Mouse (Mus musculus) spleen, postnatal 36 days (tissue): ENCODE measurements around the gene Rnh1.

ENCODE experiments used
- DNase-seq, 2 experiments: peaks; one replicate each; pipeline ENCODE4 v3.0.0; 2022; ENCODE audit warnings: low spot score in 2 of 2, mixed read lengths in 1 of 2

The Rnh1 gene

GRCm38 (mm10) chr7:141205504-141205903, 32.8 kb upstream of the Rnh1 start:
- DNase-seq, result no peak

GRCm38 (mm10) chr7:141204546-141204945, 31.9 kb upstream of the Rnh1 start:
- no peak for DNase-seq

- no peak for DNase-seq
Observed at GRCm38 (mm10) chr7:141198121-141198520, 25.5 kb upstream of the Rnh1 start.

GRCm38 (mm10) chr7:141196619-141197282, 24.1 kb upstream of the Rnh1 start:
- DNase-seq, result no peak

GRCm38 (mm10) chr7:141195754-141196153, 23.1 kb upstream of the Rnh1 start:
- DNase-seq, result no peak

- peak; percentile 95 to 97 for DNase-seq
Observed at GRCm38 (mm10) chr7:141194830-141195229, 22.2 kb upstream of the Rnh1 start.

- DNase-seq, result no peak
Observed at GRCm38 (mm10) chr7:141194409-141194808, 21.8 kb upstream of the Rnh1 start.

- DNase-seq, result peak; percentile 98 to 99
Observed at GRCm38 (mm10) chr7:141193948-141194347, 21.3 kb upstream of the Rnh1 start, which contains the start of the genes Hras and Lrrc56. Gene Hras (minus strand): TSS chr7:141194005. Gene Lrrc56 (plus strand): TSS chr7:141194157.

- peak in 1 of 2 experiments; percentile 31 for DNase-seq
Observed at GRCm38 (mm10) chr7:141193348-141193856, 20.7 kb upstream of the Rnh1 start.

- DNase-seq, result no peak
Observed at GRCm38 (mm10) chr7:141192776-141193347, 20.2 kb upstream of the Rnh1 start.

- DNase-seq, result no peak
Observed at GRCm38 (mm10) chr7:141191796-141192685, 19.4 kb upstream of the Rnh1 start.

- no peak for DNase-seq
Observed at GRCm38 (mm10) chr7:141191036-141191435, 18.4 kb upstream of the Rnh1 start.

GRCm38 (mm10) chr7:141190220-141190619, 17.6 kb upstream of the Rnh1 start:
- DNase-seq, result no peak

GRCm38 (mm10) chr7:141188733-141189132, 16.1 kb upstream of the Rnh1 start:
- DNase-seq, result no peak

GRCm38 (mm10) chr7:141188194-141188593, 15.5 kb upstream of the Rnh1 start:
- DNase-seq, result no peak

- DNase-seq, result peak; percentile 81 to 83
Observed at GRCm38 (mm10) chr7:141176173-141176572, 3.5 kb upstream of the Rnh1 start.

- no peak for DNase-seq
Observed at GRCm38 (mm10) chr7:141175068-141175467, 2.4 kb upstream of the Rnh1 start.

GRCm38 (mm10) chr7:141173323-141173850, 730 bp upstream of the Rnh1 start:
- no peak for DNase-seq

- no peak for DNase-seq
Observed at GRCm38 (mm10) chr7:141169866-141170265, 2.8 kb downstream of the Rnh1 start.

GRCm38 (mm10) chr7:141169300-141169699, 3.4 kb downstream of the Rnh1 start:
- no peak for DNase-seq

GRCm38 (mm10) chr7:141168518-141168953, 4.1 kb downstream of the Rnh1 start:
- DNase-seq, result peak; percentile 84 to 86
